Mouse (Mus musculus) spleen, adult 2 months (tissue): ENCODE measurements around the gene Spdya.

ENCODE experiments used
- CTCF ChIP-seq: fragments of 200-500 bp; IDR thresholded peaks from 2 replicates; pipeline ENCODE4 v1.5.1; 2011; ENCODE audit warnings: mild to moderate bottlenecking, inconsistent platforms; ENCODE audit not compliant: insufficient read depth, insufficient read length, insufficient replicate concordance; ENCODE audit errors: extremely low read depth
- POLR2A ChIP-seq: fragments of 200-500 bp; IDR thresholded peaks from 2 replicates; pipeline ENCODE4 v1.6.1; 2011; ENCODE audit warnings: low read depth, low read length, inconsistent platforms

DNA sequence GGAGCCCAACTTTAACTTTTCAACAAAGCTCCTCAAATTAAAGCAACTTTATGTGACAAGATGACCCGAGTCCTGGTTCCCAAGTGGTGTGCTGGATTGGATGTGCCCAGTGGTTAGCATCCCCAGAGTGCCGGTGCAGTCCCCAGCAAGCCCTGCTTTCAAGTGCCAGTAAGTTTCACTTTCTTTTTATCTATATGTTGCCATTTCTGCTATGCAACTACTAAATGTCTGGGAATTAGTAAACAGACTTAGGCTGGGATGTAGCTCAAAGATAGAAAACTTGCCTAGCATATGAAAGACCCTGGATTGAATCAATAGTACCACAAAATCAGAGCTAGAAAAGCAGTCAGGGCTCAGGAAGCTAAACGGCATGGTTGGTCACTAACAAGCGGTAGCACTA lies 66.1 kb downstream of the Spdya start:
- TF ChIP-seq CTCF = no peak
- no peak for TF ChIP-seq POLR2A
